Mouse (Mus musculus) ES-CJ7 (cell line): ENCODE results near the gene Pik3c2b.
A peak's percentile ranks its signal among the peaks of the same experiment; 100 is the strongest.

Experiments used
- DNase-seq: peaks from one replicate; pipeline ENCODE4 v3.0.0; 2011; ENCODE audit warnings: low read depth, low spot score

Gene Pik3c2b

DNA sequence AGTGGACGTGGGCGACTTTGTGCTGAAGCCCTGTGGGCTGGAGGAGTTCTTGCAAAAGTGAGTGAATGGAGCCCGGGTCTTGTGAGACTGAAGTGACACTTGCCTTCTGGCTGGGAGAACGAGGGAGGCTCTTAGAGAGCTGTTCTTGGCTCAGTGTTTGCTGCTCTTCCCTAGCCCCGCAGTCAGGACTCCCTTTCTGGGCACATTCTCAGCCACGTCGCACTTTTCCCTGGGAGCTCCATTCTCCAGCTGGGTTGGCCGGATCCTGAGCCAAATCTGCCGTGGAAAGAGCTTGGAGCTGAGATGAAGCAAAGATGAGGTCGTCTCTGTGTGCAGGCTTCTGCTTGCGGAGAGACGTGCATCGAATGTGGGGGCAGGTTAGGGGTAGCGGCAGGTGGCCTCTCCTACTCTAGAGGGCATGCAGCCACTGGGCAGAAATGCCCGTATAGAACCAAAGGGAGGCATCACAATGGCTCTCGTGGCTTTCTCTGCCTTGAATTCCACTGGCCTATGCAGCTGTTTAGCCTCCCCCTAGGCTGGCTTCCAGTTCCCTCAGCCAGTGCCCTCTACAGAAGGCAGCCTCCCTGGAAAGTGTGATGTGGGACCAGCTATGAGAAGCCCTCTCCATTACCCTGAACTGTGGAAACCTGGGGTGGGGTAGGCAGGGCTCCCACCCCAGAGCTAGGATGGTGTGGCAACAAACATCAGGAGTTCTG lies 26.4 kb downstream of the Pik3c2b start:
- no peak for DNase-seq

DNA sequence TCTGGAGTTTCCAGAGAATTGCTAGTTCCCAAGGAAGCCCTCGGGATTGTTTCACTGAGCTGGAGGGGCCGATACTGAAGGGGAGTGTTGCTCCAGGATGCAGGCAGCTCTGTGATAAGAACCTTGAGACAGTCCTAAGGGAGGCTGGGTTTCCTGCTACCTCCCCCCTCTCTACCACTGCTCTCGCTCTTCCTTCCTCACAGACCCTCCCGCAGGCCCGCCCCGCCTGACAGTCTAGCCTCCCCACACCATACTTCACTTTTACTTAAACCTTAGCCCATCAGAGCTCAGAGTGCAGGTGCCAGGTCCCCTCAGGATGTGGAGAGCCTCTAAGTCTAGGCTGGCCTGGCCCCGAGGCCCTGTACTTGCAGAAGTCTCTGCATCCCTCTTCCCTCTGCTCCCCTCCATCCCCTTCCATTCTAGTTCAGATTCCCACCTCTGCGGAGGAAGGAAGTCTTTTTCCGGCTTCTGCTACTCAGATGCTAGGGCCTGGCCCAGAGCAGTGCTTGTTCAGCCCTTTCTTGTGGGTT lies 27.9 kb downstream of the Pik3c2b start:
- DNase-seq, result no peak

- no peak for DNase-seq
These were observed 29.1 kb downstream of the Pik3c2b start for GRCm38 (mm10) chr1:133074541-133074940.

DNA sequence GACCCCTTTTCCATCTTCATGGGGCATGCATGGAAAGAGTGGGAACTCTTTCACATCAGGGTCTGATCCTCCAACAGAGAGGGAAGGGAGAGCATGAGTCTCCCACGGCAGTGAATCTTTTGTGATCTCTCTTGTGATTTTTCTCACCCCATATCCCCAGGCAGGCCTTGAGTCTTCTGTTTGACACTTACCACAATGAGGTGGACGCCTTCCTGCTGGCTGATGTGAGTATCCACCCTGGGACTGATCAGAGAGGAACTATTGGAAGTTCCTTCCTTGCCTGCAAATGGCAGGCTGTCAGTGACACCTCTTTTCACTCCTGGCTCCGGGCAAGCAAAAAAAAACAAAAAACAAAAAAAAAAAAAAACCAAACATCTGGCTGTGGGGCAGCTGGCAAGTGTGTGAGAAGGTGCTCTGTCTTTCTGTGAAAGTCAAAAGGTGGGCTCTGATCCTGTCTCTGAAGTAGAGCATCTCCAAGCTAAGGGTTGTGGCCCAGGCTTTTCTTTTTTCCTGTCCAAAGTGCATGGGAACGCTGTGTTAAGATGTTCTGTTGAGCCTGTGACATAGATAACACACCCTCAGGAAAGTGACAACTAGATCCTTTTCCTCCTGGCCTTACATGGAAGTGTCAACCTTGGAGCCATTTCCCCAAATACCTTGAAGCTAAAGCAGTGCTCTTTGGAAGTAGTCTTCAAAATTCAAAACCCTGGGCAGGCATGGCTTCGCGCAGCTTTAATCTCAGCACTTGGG lies 30.4 kb downstream of the Pik3c2b start:
- no peak for DNase-seq

DNA sequence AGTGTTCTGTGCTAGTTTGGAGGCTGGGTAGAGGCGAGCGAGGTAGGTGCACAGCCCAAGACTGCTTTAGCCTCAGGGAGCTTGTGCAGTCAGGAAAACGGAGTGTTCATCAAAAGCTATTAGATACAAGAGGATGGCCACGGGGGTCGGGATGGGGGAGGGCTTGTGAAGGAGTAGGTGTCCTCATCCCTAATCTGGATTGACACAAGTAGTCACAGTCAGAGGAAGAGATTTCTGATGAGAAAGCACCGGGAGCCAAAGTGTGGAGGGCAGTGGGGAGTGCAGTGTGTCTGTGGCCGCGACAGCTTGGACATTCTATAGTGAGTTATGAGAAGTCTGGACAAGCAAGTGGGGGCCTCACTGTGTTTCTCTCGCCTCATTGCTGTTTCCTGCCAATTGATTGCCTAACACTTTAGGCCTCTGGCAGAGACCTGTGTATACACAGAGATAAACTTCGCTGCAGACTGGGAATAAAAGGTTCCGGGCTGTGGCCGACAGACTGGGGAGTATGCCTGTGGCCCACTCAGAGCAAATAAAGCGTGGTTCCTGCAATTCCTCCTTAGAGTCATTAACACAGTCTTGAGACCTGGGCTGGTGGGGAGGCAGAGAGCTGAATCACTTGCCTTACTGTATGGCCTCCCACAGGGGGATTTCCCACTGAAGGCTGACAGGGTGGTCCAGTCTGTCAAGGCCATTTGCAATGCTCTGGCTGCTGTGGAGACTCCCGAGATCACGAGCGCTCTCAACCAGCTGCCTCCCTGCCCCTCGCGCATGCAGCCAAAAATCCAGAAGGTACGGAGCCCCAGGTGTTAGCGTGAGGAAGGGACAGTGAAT lies 31.4 kb downstream of the Pik3c2b start:
- DNase-seq, result no peak

- no peak for DNase-seq
These were observed 32.3 kb downstream of the Pik3c2b start for GRCm38 (mm10) chr1:133077606-133078337.

- no peak for DNase-seq
These were observed 32.9 kb downstream of the Pik3c2b start for GRCm38 (mm10) chr1:133078338-133078727.

DNA sequence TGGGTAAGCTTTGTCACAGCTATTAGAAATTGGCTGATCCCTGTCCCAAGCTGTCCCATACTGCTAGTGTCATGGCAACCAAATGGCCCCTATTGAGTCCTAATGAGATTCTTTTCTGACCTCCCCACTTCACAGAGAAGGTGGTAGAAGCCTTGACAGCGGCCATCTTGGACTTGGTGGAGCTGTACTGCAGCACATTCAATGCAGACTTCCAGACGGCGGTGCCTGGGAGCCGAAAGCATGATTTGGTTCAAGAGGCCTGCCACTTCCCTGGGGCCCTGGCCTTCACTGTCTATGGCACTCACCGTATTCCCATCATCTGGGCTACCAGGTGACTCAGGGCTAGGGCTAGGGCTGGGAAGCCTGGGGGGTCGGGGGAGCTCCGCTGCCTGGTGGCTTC lies 34.0 kb downstream of the Pik3c2b start:
- no peak for DNase-seq

DNA sequence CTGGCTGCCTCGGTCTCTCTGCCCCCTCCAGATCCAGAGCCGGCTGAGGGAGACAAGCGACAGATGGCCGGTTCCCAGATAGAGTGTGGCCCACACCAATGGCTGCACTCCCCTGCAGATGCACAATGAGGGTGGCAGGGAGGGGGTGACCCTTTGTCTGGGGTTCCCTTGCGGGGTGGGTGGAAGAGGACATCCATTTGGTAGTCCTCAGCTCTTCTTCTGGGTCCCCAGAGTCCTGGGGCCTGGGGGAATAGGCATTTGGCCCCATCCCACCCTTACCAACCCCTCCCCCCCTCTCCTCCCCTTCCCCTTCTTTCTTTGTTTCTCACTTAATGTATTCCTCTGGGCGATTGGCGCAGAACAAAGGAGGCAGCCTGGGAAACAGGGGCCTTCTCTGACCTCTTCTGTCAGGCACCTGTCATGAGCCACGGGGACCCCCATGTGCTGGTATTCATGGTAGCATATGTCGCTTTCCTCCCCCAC lies 34.7 kb downstream of the Pik3c2b start:
- DNase-seq, result peak; percentile 67

DNA sequence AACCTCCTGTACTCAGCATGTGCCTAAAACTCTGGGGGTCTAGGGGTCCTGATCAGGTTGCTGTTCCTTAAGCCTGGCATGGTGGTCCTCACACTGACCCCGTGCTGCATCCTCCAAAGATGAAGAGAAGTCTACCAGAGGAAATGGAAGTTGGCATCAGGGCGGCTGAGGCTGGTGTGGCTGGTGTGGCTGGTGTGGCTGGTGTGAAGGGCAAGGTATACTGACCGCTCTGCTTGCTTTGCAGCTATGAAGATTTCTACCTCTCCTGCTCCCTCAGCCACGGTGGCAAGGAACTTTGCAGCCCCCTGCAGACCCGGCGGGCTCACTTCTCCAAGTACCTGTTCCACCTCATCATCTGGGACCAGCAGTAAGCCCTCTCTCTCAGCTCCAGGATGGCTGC lies 35.2 kb downstream of the Pik3c2b start:
- no peak for DNase-seq

GRCm38 (mm10) chr1:133083003-133083546 lies 37.6 kb downstream of the Pik3c2b start:
- DNase-seq, result no peak

GRCm38 (mm10) chr1:133083942-133084625 lies 38.6 kb downstream of the Pik3c2b start:
- DNase-seq, result peak; percentile 92

DNA sequence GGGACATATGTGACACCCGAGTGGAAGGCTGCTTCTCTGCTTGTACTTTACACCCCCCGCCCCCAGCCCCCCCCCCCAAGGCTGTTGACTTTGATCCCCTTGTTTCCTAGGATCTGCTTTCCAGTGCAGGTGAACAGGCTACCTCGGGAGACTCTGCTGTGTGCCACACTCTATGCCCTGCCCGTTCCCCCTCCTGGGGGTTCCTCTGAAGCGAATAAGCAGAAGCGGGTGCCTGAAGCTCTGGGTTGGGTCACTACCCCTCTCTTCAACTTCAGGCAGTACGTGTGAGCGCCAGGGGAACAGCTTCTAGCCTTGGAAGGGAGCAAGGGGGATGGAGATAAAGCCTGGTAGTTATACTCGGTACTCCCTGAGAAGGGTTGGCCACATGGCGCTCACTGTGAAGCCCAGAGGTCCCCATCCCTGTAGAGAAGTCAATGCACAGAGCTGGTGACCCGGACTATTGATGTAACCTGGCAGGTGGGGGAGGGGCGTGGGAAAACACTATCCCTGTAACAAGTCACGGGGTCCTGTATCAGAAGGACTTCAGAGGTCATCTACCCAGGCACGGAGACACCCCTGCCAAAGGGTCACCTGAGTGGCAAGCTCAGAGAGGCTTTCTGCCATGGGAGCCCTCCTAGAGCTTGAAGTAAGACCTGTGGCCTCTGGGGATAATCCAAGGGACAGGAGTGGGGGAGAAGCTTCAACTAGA lies 39.4 kb downstream of the Pik3c2b start:
- no peak for DNase-seq

- DNase-seq, result no peak
These were observed 39.9 kb downstream of the Pik3c2b start for GRCm38 (mm10) chr1:133085417-133085742.

GRCm38 (mm10) chr1:133086804-133087203 lies 41.3 kb downstream of the Pik3c2b start:
- DNase-seq, result no peak

DNA sequence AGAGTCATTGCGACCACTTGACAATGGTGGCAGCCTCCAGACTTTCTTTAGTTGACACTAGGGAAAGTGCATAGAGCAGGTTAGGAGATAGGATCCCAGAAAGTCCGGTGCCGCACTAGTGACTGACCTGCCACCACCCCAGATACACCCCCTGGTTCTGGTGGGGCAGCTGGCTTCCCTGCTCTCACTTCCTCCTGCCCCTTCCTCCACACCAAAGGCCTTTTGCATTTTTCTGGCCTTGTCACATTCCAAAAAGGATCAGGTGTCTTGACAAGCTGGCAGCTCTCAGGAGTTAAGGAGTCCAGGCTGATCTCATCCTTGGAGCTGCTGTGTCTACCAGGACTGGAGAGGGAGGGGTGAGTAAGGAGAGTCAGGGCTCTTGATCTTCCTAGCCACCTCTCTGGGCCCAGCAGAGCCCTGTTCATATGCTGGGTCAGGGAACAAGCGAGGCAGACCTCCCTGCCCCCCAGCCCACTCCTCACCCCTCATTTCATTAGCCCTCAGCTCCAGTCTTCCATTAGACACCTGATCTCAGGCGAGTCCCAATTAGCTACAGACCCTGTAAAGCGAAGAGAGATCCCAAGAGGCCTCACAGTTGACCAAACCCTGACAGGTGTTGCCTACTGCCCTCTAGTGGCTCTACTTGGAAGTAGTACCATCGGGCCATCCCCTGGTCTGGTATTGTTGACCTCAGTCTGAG lies 41.9 kb downstream of the Pik3c2b start:
- DNase-seq, result peak; percentile 88

- DNase-seq, result no peak
These were observed 42.7 kb downstream of the Pik3c2b start for GRCm38 (mm10) chr1:133088196-133088595.

DNA sequence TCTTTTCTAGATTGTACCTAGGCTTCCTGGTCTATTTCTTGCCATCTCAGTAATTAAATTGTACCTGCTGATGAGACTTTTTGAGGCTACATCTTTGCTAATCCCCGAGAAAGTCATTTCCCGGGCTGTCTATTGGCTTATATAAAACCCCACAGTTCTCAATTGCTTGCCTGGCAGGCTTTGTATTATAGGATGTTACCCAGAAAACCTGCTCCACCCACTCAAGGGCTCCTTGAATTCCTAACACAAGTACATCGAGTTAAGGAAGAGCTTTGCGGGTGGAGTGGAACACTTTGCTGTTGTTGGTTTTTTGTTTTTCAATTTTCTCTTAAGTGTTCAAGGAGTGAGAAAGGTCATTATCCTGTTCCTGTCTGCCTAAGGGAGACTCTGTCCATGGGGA lies 43.9 kb downstream of the Pik3c2b start:
- DNase-seq, result no peak

GRCm38 (mm10) chr1:133090641-133091040 lies 45.2 kb downstream of the Pik3c2b start:
- no peak for DNase-seq
